Mouse (Mus musculus) embryonic fibroblast, embryonic 13.5 days (primary cell): Measurements from ENCODE around the gene Ssx2ip.

Experiments
- CTCF ChIP-seq: IDR thresholded peaks from 2 replicates; pipeline ENCODE4 v1.5.1; 2011; ENCODE audit warnings: mild to moderate bottlenecking, control low read depth, low read length, moderate library complexity, borderline replicate concordance; ENCODE audit not compliant: insufficient read depth
- POLR2A ChIP-seq: IDR thresholded peaks from 2 replicates; pipeline ENCODE4 v1.6.1; 2011; ENCODE audit warnings: low read depth, mild to moderate bottlenecking, control low read depth, low read length, moderate library complexity

GRCm38 (mm10) chr3:146450371-146450841, 46.0 kb downstream of the Ssx2ip start:
- TF ChIP-seq POLR2A, result peak; percentile 98
- no peak for TF ChIP-seq CTCF
